Mouse (Mus musculus): Measurements from ENCODE around the gene Zmiz1.

Zmiz1 gene

GRCm38 (mm10) chr14:25511967-25512366 lies 53.0 kb downstream of the Zmiz1 start:
- DNase-seq (ENCODE audit: low spot score in 2 of 2) = no peak

- no peak for DNase-seq (ENCODE audit: low spot score in 2 of 2)
Measured at GRCm38 (mm10) chr14:25512803-25513202, 53.8 kb downstream of the Zmiz1 start.

GRCm38 (mm10) chr14:25513496-25513895 lies 54.5 kb downstream of the Zmiz1 start:
- no peak for DNase-seq (ENCODE audit: low spot score in 2 of 2)

GRCm38 (mm10) chr14:25514943-25515512 lies 56.0 kb downstream of the Zmiz1 start:
- DNase-seq (ENCODE audit: low spot score in 2 of 2) = no peak

GRCm38 (mm10) chr14:25515924-25516323 lies 56.9 kb downstream of the Zmiz1 start:
- DNase-seq (ENCODE audit: low spot score in 2 of 2) = no peak

- no peak for DNase-seq (ENCODE audit: low spot score in 2 of 2)
Measured at GRCm38 (mm10) chr14:25516640-25517591, 57.9 kb downstream of the Zmiz1 start.

GRCm38 (mm10) chr14:25518645-25519044 lies 59.7 kb downstream of the Zmiz1 start:
- DNase-seq (ENCODE audit: low spot score in 2 of 2) = no peak

- DNase-seq (ENCODE audit: low spot score in 2 of 2) = no peak
Measured at GRCm38 (mm10) chr14:25519656-25520055, 60.7 kb downstream of the Zmiz1 start.

GRCm38 (mm10) chr14:25520589-25520988 lies 61.6 kb downstream of the Zmiz1 start:
- no peak for DNase-seq (ENCODE audit: low spot score in 2 of 2)

- DNase-seq (ENCODE audit: low spot score in 2 of 2) = no peak
Measured at GRCm38 (mm10) chr14:25520991-25521390, 62.0 kb downstream of the Zmiz1 start.

- DNase-seq (ENCODE audit: low spot score in 2 of 2) = no peak
Measured at GRCm38 (mm10) chr14:25521500-25521899, 62.5 kb downstream of the Zmiz1 start.

GRCm38 (mm10) chr14:25522415-25522814 lies 63.4 kb downstream of the Zmiz1 start:
- no peak for DNase-seq (ENCODE audit: low spot score in 2 of 2)

GRCm38 (mm10) chr14:25523230-25524110 lies 64.5 kb downstream of the Zmiz1 start:
- DNase-seq (ENCODE audit: low spot score in 2 of 2) = no peak

- no peak for DNase-seq (ENCODE audit: low spot score in 2 of 2)
Measured at GRCm38 (mm10) chr14:25524111-25524495, 65.1 kb downstream of the Zmiz1 start.

- no peak for DNase-seq (ENCODE audit: low spot score in 2 of 2)
Measured at GRCm38 (mm10) chr14:25524884-25525283, 65.9 kb downstream of the Zmiz1 start.

- DNase-seq (ENCODE audit: low spot score in 2 of 2) = no peak
Measured at GRCm38 (mm10) chr14:25525729-25526128, 66.7 kb downstream of the Zmiz1 start.

GRCm38 (mm10) chr14:25526872-25527271 lies 67.9 kb downstream of the Zmiz1 start:
- DNase-seq (ENCODE audit: low spot score in 2 of 2) = no peak

GRCm38 (mm10) chr14:25527321-25527720 lies 68.3 kb downstream of the Zmiz1 start:
- DNase-seq (ENCODE audit: low spot score in 2 of 2) = no peak

- DNase-seq (ENCODE audit: low spot score in 2 of 2) = no peak
Measured at GRCm38 (mm10) chr14:25530342-25530741, 71.4 kb downstream of the Zmiz1 start.

- DNase-seq (ENCODE audit: low spot score in 2 of 2) = no peak
Measured at GRCm38 (mm10) chr14:25530815-25531214, 71.8 kb downstream of the Zmiz1 start.

- no peak for DNase-seq (ENCODE audit: low spot score in 2 of 2)
Measured at GRCm38 (mm10) chr14:25533010-25533409, 74.0 kb downstream of the Zmiz1 start.
